In genomic region chrX:7188311-7188807, GRCm38 (mm10) we compare ENCODE assay signal across 8 mouse cellular contexts.
DNase-seq lines count a peak whose midpoint lies in the region; ATAC-seq and TF ChIP-seq lines count a peak whose summit lies in the region.

No protein-coding gene starts in this region.

- no peaks in the 10 kb centered on the region for H3K27me3 ChIP-seq in erythroblast, embryonic 14.5 days (ENCODE audit: control insufficient read depth)
- no peaks in the 10 kb centered on the region for H3K27me3 ChIP-seq in intestine, embryonic 16.5 days (replicated peaks; ENCODE audit: control insufficient read depth, insufficient read depth, low read length)
- no peaks in the 10 kb centered on the region for H3K27me3 ChIP-seq in midbrain, embryonic 11.5 days (ENCODE audit: control insufficient read depth, insufficient read depth, low read length)
- no peaks in the 10 kb centered on the region for H3K27me3 ChIP-seq in testis, adult 2 months (ENCODE audit: control insufficient read depth, insufficient read depth, low read length)

- H3K4me3 ChIP-seq in erythroblast, embryonic 14.5 days (replicated peaks): peak overlapping the region; percentile 4
- H3K4me3 ChIP-seq in intestine, embryonic 16.5 days (ENCODE audit: low read length): peak overlapping the region; percentile 50
- peak overlapping the region; percentile 36 for H3K4me3 ChIP-seq in midbrain, embryonic 11.5 days (ENCODE audit: low read depth, low read length)
- H3K4me3 ChIP-seq in testis, adult 2 months (ENCODE audit: control insufficient read depth, low read depth, low read length): peak overlapping the region; percentile 38

- H3K36me3 ChIP-seq in erythroblast, embryonic 14.5 days (ENCODE audit: control insufficient read depth): no peaks in the 10 kb centered on the region
- H3K36me3 ChIP-seq in intestine, embryonic 16.5 days (ENCODE audit: control insufficient read depth, insufficient read depth, low read length): no peaks in the 10 kb centered on the region
- no peaks in the 10 kb centered on the region for H3K36me3 ChIP-seq in midbrain, embryonic 11.5 days (ENCODE audit: control insufficient read depth, insufficient read depth, low read length)
- no peaks in the 10 kb centered on the region for H3K36me3 ChIP-seq in testis, adult 2 months (ENCODE audit: control insufficient read depth, insufficient read depth, low read length)

- DNase-seq in cerebellum, postnatal 25 days: peak; percentile 74 to 77
- peak; percentile 19 to 38 for DNase-seq in frontal cortex, postnatal 36 days (ENCODE audit: low spot score in 2 of 2)
- DNase-seq in left cerebral cortex, postnatal 36 days (ENCODE audit: low spot score in 2 of 2): peak; percentile 21 to 23
- DNase-seq in midbrain, embryonic 11.5 days (ENCODE audit: low spot score, missing footprints): peak; percentile 91

- ATAC-seq in erythroblast, adult 5-6 weeks (replicated peaks; ENCODE audit: low FRiP score, poor library complexity, severe bottlenecking): no peak
- ATAC-seq in intestine, embryonic 16.5 days: peak; percentile 80
- ATAC-seq in midbrain, embryonic 11.5 days (ENCODE audit: low FRiP score): peak; percentile 95

- 13% methylated on average over 17 of the region's 17 CpGs for WGBS in intestine, embryonic 16.5 days
- 16% methylated on average over 17 of the region's 17 CpGs for WGBS in midbrain, embryonic 11.5 days

- peak overlapping the region; percentile 42 for H3K4me2 ChIP-seq in intestine, embryonic 16.5 days (ENCODE audit: low read depth, low read length)
- H3K4me2 ChIP-seq in midbrain, embryonic 11.5 days: peak overlapping the region; percentile 30

- intact Hi-C loops in left cerebral cortex, postnatal 36 days (cut with DNase I): loop anchor here (5.0 kb wide), 1 partner anchor 129 kb away; the partner anchor contains the start of gene Clcn5

- TF ChIP-seq POLR2A in testis, adult 2 months (IDR thresholded peaks at IDR 0.05; ENCODE audit: control insufficient read depth, low read depth, low read length): no peak

- no peaks in the 10 kb centered on the region for H3K9me3 ChIP-seq in erythroblast, embryonic 14.5 days (ENCODE audit: control insufficient read depth, low read length)
- no peaks in the 10 kb centered on the region for H3K9me3 ChIP-seq in intestine, embryonic 16.5 days (ENCODE audit: control insufficient read depth, low read length)
- no peaks in the 10 kb centered on the region for H3K9me3 ChIP-seq in midbrain, embryonic 11.5 days (ENCODE audit: control insufficient read depth, low read length)

- peaks cover 3% of the 10 kb centered on the region; the same call in 1 of the 2 replicates for H3K4me1 ChIP-seq in erythroblast, embryonic 14.5 days (ENCODE audit: control insufficient read depth)
- no peaks in the 10 kb centered on the region for H3K4me1 ChIP-seq in intestine, embryonic 16.5 days (ENCODE audit: control insufficient read depth, insufficient read depth, low read length)
- H3K4me1 ChIP-seq in midbrain, embryonic 11.5 days (ENCODE audit: control insufficient read depth, insufficient read depth, low read length): no peaks in the 10 kb centered on the region
- peaks cover 2% of the 10 kb centered on the region; the same call in 1 of the 2 replicates for H3K4me1 ChIP-seq in testis, adult 2 months (ENCODE audit: control insufficient read depth, insufficient read depth, low read length)

- no peak for TF ChIP-seq CTCF in testis, adult 2 months (IDR thresholded peaks at IDR 0.05; ENCODE audit: control insufficient read depth, insufficient read depth, insufficient replicate concordance, low read depth, low read length)

- H3K9ac ChIP-seq in intestine, embryonic 16.5 days (ENCODE audit: low read depth, low read length): peak overlapping the region; percentile 60
- peak overlapping the region; percentile 60 for H3K9ac ChIP-seq in midbrain, embryonic 11.5 days (ENCODE audit: low read length)

- H3K27ac ChIP-seq in intestine, embryonic 16.5 days (ENCODE audit: low read length): peak overlapping the region; percentile 87
- H3K27ac ChIP-seq in midbrain, embryonic 11.5 days (ENCODE audit: low read depth, low read length): peak overlapping the region; percentile 77
- H3K27ac ChIP-seq in testis, adult 2 months (ENCODE audit: control insufficient read depth, insufficient read depth, low read depth, low read length): peak overlapping the region; percentile 29

Comparison
In these comparisons a context has a peak if more than half of its experiments do, and no peak if none do; other contexts are left out.
1. DNase-seq: peak in every context shown above with its lines; median percentile 91 in midbrain, embryonic 11.5 days; 76 in cerebellum, postnatal 25 days; 28 in frontal cortex, postnatal 36 days; 22 in left cerebral cortex, postnatal 36 days.
2. H3K27ac ChIP-seq: peak in every context shown above with its lines; median percentile 87 in intestine, embryonic 16.5 days; 77 in midbrain, embryonic 11.5 days; 29 in testis, adult 2 months.